Mouse (Mus musculus) midbrain, embryonic 16.5 days (tissue): Measurements from ENCODE around the gene Ptprb. TPM values are rescaled to one million over a fixed set of nuclear protein-coding genes. Genes with fewer than 3 reads are reported as not detected.

ENCODE experiments used
- ATAC-seq: fragments of 200-750 bp; cut with Nextera tagmentation; 2 replicates; pipeline ENCODE4 v1.8.0; 2017; ENCODE audit warnings: moderate TSS enrichment
- H3K27ac ChIP-seq: fragments of 300-500 bp; sonication (generic); 2 replicates; pipeline ENCODE4 v1.5.1; 2014; ENCODE audit warnings: mild to moderate bottlenecking, low read length, mixed read lengths
- H3K27me3 ChIP-seq: fragments of 300-500 bp; sonication (generic); 2 replicates; pipeline ENCODE4 v1.6.1; 2014; ENCODE audit warnings: low read depth, low read length, mixed read lengths; ENCODE audit not compliant: control insufficient read depth, insufficient read depth
- H3K36me3 ChIP-seq: fragments of 300-500 bp; sonication (generic); 2 replicates; pipeline ENCODE4 v1.6.1; 2014; ENCODE audit warnings: mild to moderate bottlenecking, low read length, moderate library complexity, mixed read lengths; ENCODE audit not compliant: control insufficient read depth, insufficient read depth
- H3K4me1 ChIP-seq: fragments of 300-500 bp; sonication (generic); 2 replicates; pipeline ENCODE4 v1.6.1; 2014; ENCODE audit warnings: mild to moderate bottlenecking, low read length, mixed read lengths; ENCODE audit not compliant: control insufficient read depth, insufficient read depth
- H3K4me2 ChIP-seq: fragments of 300-500 bp; sonication (generic); 2 replicates; pipeline ENCODE4 v1.6.1; 2014; ENCODE audit warnings: mild to moderate bottlenecking, low read length, mixed read lengths
- H3K4me3 ChIP-seq: fragments of 300-500 bp; sonication (generic); 2 replicates; pipeline ENCODE4 v1.5.1; 2014; ENCODE audit warnings: low read depth, mild to moderate bottlenecking, low read length, moderate library complexity, mixed read lengths
- H3K9ac ChIP-seq: fragments of 300-500 bp; sonication (generic); 2 replicates; pipeline ENCODE4 v1.6.1; 2014; ENCODE audit warnings: low read depth, low read length, mixed read lengths
- H3K9me3 ChIP-seq: fragments of 300-500 bp; sonication (generic); replicated peaks from 2 replicates; pipeline ENCODE4 v1.6.1; 2014; ENCODE audit warnings: mild to moderate bottlenecking, low read length, mixed read lengths; ENCODE audit not compliant: control insufficient read depth, poor library complexity, severe bottlenecking
- WGBS: fragments of 180-500 bp; shearing (Covaris S2); extraction: QIAGEN DNeasy Blood & Tissue Kit; methylation state at CpG from one replicate; pipeline ENCODE4 v1.1.7; 2014; 5-methylcytosine and 5-hydroxymethylcytosine counted together
- polyA plus RNA-seq: library from polyadenylated mRNA; unstranded; fragments of >200 nt; fragmentation: Nextera tagmentation; extraction: Ambion mirVana; gene quantifications from 2 replicates; pipeline ENCODE4 v1.2.1, GENCODE M21; 2015

Gene Ptprb
- polyA plus RNA-seq, 1 experiment from 2014 or later = 3.4 TPM

DNA sequence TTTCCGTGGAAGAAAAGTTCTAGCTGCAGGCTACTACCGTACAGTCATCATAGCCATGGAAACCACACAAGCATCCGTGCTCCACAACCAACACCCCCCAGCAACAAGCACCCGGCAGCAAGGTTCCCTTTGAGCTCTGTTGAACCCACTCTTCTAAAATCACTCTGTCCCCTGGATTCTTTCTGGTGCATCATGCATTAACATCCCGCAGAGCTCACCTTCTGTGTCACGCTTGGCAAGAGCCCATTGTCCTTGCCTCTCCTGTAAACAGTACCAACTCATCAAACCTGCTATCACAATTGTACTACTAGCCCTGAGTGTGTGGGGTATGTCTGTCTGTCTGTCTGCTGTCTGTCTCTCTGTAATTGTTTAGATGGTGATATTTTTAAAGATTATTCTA lies 98.8 kb downstream of the Ptprb start:
- 90% methylated on average over 6 of the region's 6 CpGs for WGBS
- H3K4me2 ChIP-seq = no peak overlapping the region
- no peak for ATAC-seq

DNA sequence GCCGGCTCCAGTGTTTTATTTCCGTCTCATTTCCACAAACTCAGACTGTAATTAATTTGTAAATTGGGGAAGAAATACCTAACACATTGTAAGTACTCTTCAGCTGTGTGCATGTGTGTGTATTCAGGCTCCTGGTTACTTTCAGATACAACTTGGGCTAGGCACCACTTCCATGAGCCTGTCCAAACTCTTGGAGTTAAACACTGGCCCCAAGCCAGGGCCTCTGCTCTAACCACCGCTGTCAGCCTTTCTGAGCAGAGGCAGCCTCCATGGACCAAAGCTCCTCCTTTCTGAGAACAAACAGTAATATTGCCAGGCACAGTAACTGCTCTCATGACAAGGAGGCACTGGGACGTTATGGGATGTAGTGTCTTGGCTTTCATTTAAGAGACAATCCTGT lies 101.5 kb downstream of the Ptprb start:
- Histone ChIP-seq H3K9me3 (no peaks in the 10 kb centered on the region), H3K36me3 (no peaks in the 10 kb centered on the region), H3K4me2 (no peak overlapping the region), H3K4me1 (no peaks in the 10 kb centered on the region), H3K27ac (no peak overlapping the region), H3K4me3 (no peak overlapping the region), H3K9ac (no peak overlapping the region), H3K27me3 (no peaks in the 10 kb centered on the region)
- WGBS = 87% methylated on average over 4 of the region's 4 CpGs
- no peak for ATAC-seq

More for the DNA sequence above, 98.8 kb downstream of the Ptprb start:
- no peak overlapping the region for H3K4me3 ChIP-seq
- no peak overlapping the region for H3K27ac ChIP-seq
- H3K27me3 ChIP-seq = no peaks in the 10 kb centered on the region
- no peaks in the 10 kb centered on the region for H3K9me3 ChIP-seq
- 0 out of 2 replicates have a peak, but pooled peaks cover 3% of the 10 kb centered on the region for H3K4me1 ChIP-seq
- no peak overlapping the region for H3K9ac ChIP-seq
- H3K36me3 ChIP-seq = no peaks in the 10 kb centered on the region

- H3K4me2 ChIP-seq = no peak overlapping the region
- no peaks in the 10 kb centered on the region for H3K27me3 ChIP-seq
- 48% methylated on average over 13 of the region's 13 CpGs for WGBS
- ATAC-seq = no peak
- H3K9me3 ChIP-seq = no peaks in the 10 kb centered on the region
- no peaks in the 10 kb centered on the region for H3K4me1 ChIP-seq
- no peaks in the 10 kb centered on the region for H3K36me3 ChIP-seq
- no peak overlapping the region for H3K4me3 ChIP-seq
- no peak overlapping the region for H3K9ac ChIP-seq
- no peak overlapping the region for H3K27ac ChIP-seq
Observed at GRCm38 (mm10) chr10:116382826-116383685, 107.7 kb downstream of the Ptprb start.

DNA sequence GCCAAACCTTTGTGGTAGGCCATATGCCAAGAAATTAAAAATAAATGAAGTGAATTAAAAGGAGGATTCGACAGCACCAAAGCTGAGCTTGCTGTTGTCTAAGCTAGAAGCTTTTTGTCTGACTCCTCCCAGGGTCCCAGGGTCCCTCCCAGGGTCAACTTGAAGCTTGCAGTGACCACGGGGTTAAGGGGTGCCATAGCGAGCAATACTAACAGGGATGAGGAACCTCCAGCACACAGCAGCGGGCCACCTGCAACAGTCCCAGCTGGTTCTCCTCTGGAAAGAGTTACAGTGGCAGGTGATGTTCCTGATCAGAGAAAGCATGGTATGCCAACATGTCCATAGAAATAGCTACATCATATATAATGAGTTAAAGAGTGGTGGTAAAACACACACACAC lies 109.1 kb downstream of the Ptprb start:
- 79% methylated on average over 4 of the region's 4 CpGs for WGBS
- Histone ChIP-seq H3K4me1 (no peaks in the 10 kb centered on the region), H3K27ac (no peak overlapping the region), H3K4me2 (no peak overlapping the region), H3K9ac (no peak overlapping the region), H3K4me3 (no peak overlapping the region), H3K9me3 (no peaks in the 10 kb centered on the region), H3K27me3 (no peaks in the 10 kb centered on the region), H3K36me3 (no peaks in the 10 kb centered on the region)
- ATAC-seq = no peak

- H3K4me1 ChIP-seq = no peaks in the 10 kb centered on the region
- H3K4me3 ChIP-seq = no peak overlapping the region
- H3K9me3 ChIP-seq = no peaks in the 10 kb centered on the region
- no peak; the same call in 1 of the 2 replicates for ATAC-seq
- no peaks in the 10 kb centered on the region for H3K36me3 ChIP-seq
- H3K4me2 ChIP-seq = no peak overlapping the region
- H3K27ac ChIP-seq = no peak overlapping the region; the same call in 1 of the 2 replicates
- WGBS = 39% methylated on average over 7 of the region's 7 CpGs
- no peaks in the 10 kb centered on the region for H3K27me3 ChIP-seq
- H3K9ac ChIP-seq = no peak overlapping the region
Observed at GRCm38 (mm10) chr10:116386391-116386885, 111.1 kb downstream of the Ptprb start.

GRCm38 (mm10) chr10:116388840-116389239 lies 113.5 kb downstream of the Ptprb start:
- H3K9ac ChIP-seq = no peak overlapping the region
- H3K27me3 ChIP-seq = no peaks in the 10 kb centered on the region
- ATAC-seq = no peak
- no peak overlapping the region for H3K4me3 ChIP-seq
- no peaks in the 10 kb centered on the region for H3K4me1 ChIP-seq
- no peaks in the 10 kb centered on the region for H3K9me3 ChIP-seq
- H3K4me2 ChIP-seq = no peak overlapping the region
- H3K27ac ChIP-seq = no peak overlapping the region
- WGBS = 46% methylated on average over 6 of the region's 6 CpGs
- no peaks in the 10 kb centered on the region for H3K36me3 ChIP-seq

DNA sequence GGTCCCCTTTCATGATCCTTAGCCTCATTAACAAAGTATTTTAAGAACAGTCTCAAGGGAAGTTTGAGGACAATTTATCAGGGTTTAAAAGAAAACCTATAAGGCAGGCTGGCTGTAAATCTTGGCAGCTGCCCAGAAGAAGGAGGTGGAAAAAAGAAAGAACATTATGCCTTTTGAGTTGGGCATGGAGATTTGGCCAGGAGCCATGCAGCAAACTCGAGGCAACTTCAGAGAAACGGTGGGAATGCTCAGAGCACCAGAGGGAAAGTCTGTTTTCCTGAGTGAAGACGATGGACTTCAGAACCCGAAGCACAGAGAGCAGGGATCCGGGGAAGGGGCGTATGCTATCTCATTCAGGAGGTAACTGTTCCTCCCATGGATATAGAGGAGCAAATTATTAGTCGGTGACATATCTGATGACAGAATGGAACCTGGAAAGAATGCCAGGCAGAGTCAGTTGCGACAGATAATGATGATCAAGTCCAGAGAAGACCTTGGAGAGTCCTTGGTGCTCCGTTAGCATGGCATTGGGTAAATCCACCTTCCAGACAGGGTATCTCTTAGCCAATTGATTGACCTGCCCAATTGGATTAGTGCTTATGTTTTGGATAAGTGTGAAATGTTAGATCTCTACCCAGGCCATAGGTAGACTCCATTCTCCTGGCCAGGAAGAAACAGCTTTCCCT lies 118.6 kb downstream of the Ptprb start:
- Histone ChIP-seq H3K36me3 (no peaks in the 10 kb centered on the region), H3K9ac (no peak overlapping the region), H3K4me1 (no peaks in the 10 kb centered on the region), H3K4me3 (no peak overlapping the region), H3K4me2 (no peak overlapping the region), H3K9me3 (no peaks in the 10 kb centered on the region), H3K27ac (no peak overlapping the region), H3K27me3 (no peaks in the 10 kb centered on the region)
- WGBS = 73% methylated on average over 9 of the region's 9 CpGs
- no peak for ATAC-seq

- WGBS = 17% methylated on average over 3 of the region's 4 CpGs
- no peaks in the 10 kb centered on the region for H3K27me3 ChIP-seq
- ATAC-seq = no peak
Observed at GRCm38 (mm10) chr10:116394585-116394984, 119.3 kb downstream of the Ptprb start.

GRCm38 (mm10) chr10:116396279-116396678 lies 121.0 kb downstream of the Ptprb start:
- H3K9me3 ChIP-seq = no peaks in the 10 kb centered on the region
- H3K4me2 ChIP-seq = no peak overlapping the region
- H3K36me3 ChIP-seq = no peaks in the 10 kb centered on the region
- H3K27me3 ChIP-seq = no peaks in the 10 kb centered on the region
- ATAC-seq = no peak
- no peak overlapping the region for H3K4me3 ChIP-seq
- no peak overlapping the region for H3K9ac ChIP-seq
- H3K27ac ChIP-seq = no peak overlapping the region
- no peaks in the 10 kb centered on the region for H3K4me1 ChIP-seq
- WGBS = 87% methylated on average over 5 of the region's 5 CpGs

More at GRCm38 (mm10) chr10:116394585-116394984, 119.3 kb downstream of the Ptprb start:
- no peaks in the 10 kb centered on the region for H3K36me3 ChIP-seq
- H3K27ac ChIP-seq = no peak overlapping the region
- H3K9me3 ChIP-seq = no peaks in the 10 kb centered on the region
- no peak overlapping the region for H3K4me3 ChIP-seq
- no peaks in the 10 kb centered on the region for H3K4me1 ChIP-seq
- H3K9ac ChIP-seq = no peak overlapping the region
- no peak overlapping the region for H3K4me2 ChIP-seq
